Mouse (Mus musculus) megakaryocyte, embryonic 14.5 days (primary cell): ENCODE measurements around the gene Clrn3.

Source experiments
- FLI1 ChIP-seq: IDR thresholded peaks from 2 replicates; pipeline ENCODE4 v1.6.1; 2012; ENCODE audit warnings: low read length, inconsistent platforms, mixed read lengths
- GATA1 ChIP-seq: IDR thresholded peaks from 3 replicates; pipeline ENCODE4 v1.6.1; 2012; ENCODE audit warnings: mixed read lengths, low read length, inconsistent platforms, borderline replicate concordance

DNA sequence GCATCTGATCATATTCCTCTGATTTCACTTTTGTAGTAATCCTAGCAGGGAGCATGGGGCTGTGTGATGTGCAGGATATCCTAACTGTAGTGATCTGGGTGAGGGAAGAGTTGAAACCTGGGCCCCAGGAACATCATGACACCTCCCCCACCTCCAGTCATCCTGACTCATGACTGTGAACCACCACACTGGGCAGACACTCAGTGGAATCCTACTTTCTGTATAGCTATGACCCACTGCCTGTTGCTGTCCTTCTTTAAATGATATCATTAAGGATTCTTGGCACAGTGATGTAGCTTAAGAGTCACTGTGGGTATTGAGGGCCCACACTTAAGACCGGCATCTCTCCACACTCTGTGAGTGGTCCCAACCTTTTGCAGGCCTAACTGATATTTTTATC is 39.1 kb upstream of the Clrn3 start:
- TF ChIP-seq GATA1 (no peak), FLI1 (no peak)
